Mouse (Mus musculus) left cerebral cortex, postnatal 4 days (tissue): ENCODE results near the gene Cldn14. TPM values are rescaled to one million over a fixed set of nuclear protein-coding genes. Genes with fewer than 3 reads are reported as not detected.

Experiments used
- DNase-seq: peaks from one replicate; pipeline ENCODE4 v3.0.0-alpha.2; 2022
- intact Hi-C: fragments of 180-260 bp; cut with DNase I; formaldehyde crosslinking; loops from one replicate; pipeline ENCODE4 v1.15.1; 2025
- total RNA-seq, 2 experiments: library from RNA; stranded (reverse); gene quantifications; 2 replicates each; pipeline ENCODE4 v1.2.3; 2021

Gene Cldn14
- total RNA-seq, 2 experiments from 2014 or later: not detected

- intact Hi-C loops: loop anchor here (5.0 kb wide), 1 partner anchor 339 kb away; no protein-coding TSS in a partner anchor
- peak; percentile 84 for DNase-seq
Observed at GRCm38 (mm10) chr16:93917712-93918678, 90.6 kb downstream of the Cldn14 start.

- peak; percentile 32 for DNase-seq
- intact Hi-C loops: loop anchor here (5.0 kb wide), 1 partner anchor 342 kb away; no protein-coding TSS in a partner anchor
Observed at GRCm38 (mm10) chr16:93915338-93915849, 93.2 kb downstream of the Cldn14 start.

DNA sequence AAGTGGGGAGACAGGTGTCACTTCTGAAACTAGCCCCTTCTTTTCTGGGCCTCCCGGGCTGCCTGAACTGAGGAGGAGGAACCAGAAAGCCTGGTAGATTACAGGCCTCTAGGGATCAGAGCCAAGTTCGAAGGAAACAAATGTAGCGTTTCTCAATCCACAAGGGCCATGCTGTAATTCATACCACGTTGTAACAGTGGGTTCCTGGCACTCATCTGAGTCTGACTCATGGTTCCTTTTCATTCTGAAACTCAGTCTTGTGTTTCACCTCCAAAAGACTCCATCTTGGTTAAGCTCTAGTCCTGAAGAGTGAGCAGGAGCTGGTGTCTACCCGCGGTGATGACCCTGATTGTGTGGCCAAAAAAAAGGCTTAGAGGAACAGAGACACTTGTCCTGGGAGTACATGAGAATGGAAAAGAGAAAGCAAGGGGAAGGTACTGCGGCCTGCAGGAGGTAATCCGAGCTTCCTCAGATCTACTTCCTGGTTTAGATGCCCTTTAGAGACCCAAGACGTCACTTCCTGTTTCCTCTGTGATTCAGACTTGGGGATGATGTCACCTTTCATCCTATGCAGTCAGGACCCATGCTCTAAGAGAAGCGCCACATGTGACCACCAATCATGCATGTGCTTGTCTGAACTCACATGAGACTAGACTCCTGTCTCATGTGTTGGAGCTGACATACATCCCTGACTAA, 94.6 kb downstream of the Cldn14 start:
- intact Hi-C loops: no loop called here
- no peak for DNase-seq

- intact Hi-C loops: no loop called here
- DNase-seq: no peak
Observed at GRCm38 (mm10) chr16:93912808-93913207, 95.8 kb downstream of the Cldn14 start.

GRCm38 (mm10) chr16:93912158-93912557, 96.5 kb downstream of the Cldn14 start:
- intact Hi-C loops: no loop called here
- no peak for DNase-seq

GRCm38 (mm10) chr16:93910735-93911665, 97.6 kb downstream of the Cldn14 start:
- intact Hi-C loops: no loop called here
- no peak for DNase-seq

GRCm38 (mm10) chr16:93909936-93910335, 98.7 kb downstream of the Cldn14 start:
- intact Hi-C loops: no loop called here
- DNase-seq: no peak

DNA sequence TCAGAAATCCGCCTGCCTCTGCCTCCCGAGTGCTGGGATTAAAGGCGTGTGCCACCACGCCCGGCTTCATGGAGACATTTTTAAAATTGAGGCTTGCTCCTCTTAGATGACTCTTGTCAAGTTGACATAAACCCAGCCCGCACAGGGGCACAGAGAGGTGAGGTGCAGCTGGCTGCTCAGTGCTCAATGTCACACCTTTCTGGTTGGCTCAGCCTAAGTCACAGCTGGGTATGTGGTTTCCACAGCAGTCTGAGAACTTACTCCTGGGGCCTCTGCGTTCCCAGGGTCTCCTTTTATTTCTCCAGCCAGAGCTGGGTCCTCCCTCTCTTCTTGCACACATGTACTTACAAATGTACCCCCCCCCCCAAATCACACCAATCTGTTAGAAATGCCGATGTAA, 100.4 kb downstream of the Cldn14 start:
- no peak for DNase-seq
- intact Hi-C loops: no loop called here

GRCm38 (mm10) chr16:93907761-93908160, 100.9 kb downstream of the Cldn14 start:
- no peak for DNase-seq
- intact Hi-C loops: no loop called here

GRCm38 (mm10) chr16:93906156-93907014, 102.3 kb downstream of the Cldn14 start:
- intact Hi-C loops: no loop called here
- peak; percentile 73 for DNase-seq

DNA sequence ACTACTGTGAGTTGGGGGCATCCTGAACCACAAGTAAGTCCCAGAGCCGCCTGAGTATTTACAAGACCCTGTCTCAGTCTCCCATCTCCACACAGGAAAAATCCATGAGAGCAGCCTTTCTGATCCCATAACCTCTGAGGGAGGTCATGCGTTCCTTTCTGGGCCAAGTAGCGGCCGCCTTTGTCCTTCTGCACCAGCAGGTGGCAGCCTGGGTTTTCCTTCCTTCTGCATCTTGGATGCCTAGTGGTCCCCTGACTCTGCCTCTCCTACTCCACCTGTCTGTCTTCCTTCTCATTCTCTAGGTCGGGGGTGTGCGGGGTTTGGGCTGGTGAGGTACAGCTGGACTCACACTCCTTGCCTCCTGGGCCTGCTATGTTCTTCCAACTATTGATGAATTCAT, 105.6 kb downstream of the Cldn14 start:
- intact Hi-C loops: no loop called here
- DNase-seq: no peak

DNA sequence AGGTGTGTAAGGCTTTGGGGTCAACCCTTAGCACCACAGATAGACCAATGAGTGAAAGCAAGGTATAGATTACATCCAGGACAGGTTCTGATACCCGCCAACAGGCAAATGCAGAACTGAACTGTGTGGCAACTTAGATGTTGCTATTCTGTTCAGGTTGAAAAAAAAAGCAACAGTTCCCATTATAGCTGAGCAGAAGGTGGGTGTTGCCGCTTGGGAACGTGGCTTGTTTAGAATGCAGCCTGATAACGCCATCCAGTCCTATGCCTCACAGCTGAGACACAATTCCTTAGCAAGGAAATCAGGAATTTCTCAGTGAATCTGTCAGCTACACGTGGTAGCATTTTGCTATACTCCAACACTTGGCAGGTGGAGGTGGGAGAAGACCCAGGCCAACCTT, 115.4 kb downstream of the Cldn14 start:
- intact Hi-C loops: no loop called here
- DNase-seq: no peak

GRCm38 (mm10) chr16:93890948-93891604, 117.6 kb downstream of the Cldn14 start:
- intact Hi-C loops: no loop called here
- DNase-seq: no peak

DNA sequence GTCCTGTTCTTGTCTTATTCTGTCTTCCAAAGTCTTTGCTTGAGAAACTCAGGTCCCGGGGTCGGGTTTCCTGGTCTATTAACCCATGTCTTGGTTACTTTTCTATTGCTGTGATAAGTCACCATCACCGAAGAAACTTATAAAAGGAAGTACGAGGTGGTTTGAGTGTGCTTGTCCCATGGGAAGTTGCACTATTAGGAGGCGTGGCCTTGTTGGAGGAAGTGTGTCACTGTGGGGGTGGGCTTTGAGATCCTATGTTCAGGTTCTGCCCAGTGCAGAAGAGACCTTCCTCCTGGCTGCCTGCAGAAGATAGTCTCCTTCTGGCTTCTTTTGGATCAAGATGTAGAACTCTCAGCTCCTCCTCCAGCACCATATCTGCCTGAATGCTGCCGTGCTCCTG, 120.2 kb downstream of the Cldn14 start:
- DNase-seq: no peak
- intact Hi-C loops: no loop called here

GRCm38 (mm10) chr16:93884722-93885113, 123.9 kb downstream of the Cldn14 start:
- DNase-seq: no peak
- intact Hi-C loops: no loop called here

GRCm38 (mm10) chr16:93884086-93884721, 124.4 kb downstream of the Cldn14 start:
- intact Hi-C loops: no loop called here

DNA sequence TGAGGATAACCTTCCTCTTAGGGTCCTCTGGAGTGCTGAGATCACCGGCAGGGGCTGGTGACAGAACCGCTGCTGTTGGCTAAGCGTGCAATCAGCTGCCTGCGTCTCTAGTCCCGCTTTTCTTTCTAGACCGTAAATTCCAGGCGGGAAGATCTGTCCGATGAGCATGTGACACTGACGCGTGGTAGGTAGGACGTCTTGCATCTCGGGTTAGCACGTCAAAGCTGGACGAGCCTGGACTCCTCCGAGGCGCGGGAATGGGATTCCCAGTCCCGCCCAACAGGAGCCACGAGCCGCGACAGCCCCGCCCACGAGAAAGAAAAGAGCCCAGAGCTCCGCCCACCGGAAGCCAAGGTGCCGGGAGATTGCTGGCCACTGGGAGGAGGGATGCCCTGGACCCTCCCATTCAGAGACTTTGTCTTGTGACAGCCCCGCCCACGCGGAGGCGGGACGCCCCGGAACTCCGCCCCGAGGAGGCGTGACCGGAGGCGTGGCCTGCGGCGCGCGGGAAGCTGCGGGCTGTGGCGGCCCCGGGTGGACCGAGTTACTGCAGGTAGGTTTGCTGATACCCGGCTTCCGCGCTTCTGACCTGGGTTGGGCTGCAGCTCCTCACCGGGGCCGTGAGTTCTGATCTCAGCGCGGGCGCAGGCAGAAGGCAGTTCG, 125.1 kb downstream of the Cldn14 start, which contains the start of gene Chaf1b:
Chaf1b (plus strand) TSS at position 479 of the 663 bp plus-strand sequence.
- intact Hi-C loops: no loop called here
- peak; percentile 98 for DNase-seq

More at GRCm38 (mm10) chr16:93884086-93884721, 124.4 kb downstream of the Cldn14 start:
- DNase-seq: peak; percentile 36
